Mouse (Mus musculus): ENCODE results near the gene Xkr7. TPM values are rescaled to one million over a fixed set of nuclear protein-coding genes. Genes with fewer than 3 reads are reported as not detected.

Gene Xkr7
- polyA plus RNA-seq, 1 experiment, result 0.16 TPM

- WGBS, result 73% methylated on average over 9 of the region's 9 CpGs
- Histone ChIP-seq H3K36me3 (ENCODE audit: control insufficient read depth, insufficient read depth, low read length) (no peaks in the 10 kb centered on the region), H3K4me3 (ENCODE audit: control insufficient read depth, insufficient read depth, low read length) (no peak overlapping the region), H3K27ac (ENCODE audit: control insufficient read depth, insufficient read depth, low read length) (no peak overlapping the region), H3K4me1 (replicated peaks; ENCODE audit: control insufficient read depth, insufficient read depth, low read length) (no peaks in the 10 kb centered on the region), H3K27me3 (ENCODE audit: control insufficient read depth, insufficient read depth, low read length) (no peaks in the 10 kb centered on the region)
- TF ChIP-seq CTCF (IDR thresholded peaks at IDR 0.05; ENCODE audit: borderline replicate concordance, control insufficient read depth, extremely low read depth, insufficient read depth, low read length, poor library complexity), result no peak
- TF ChIP-seq POLR2A (IDR thresholded peaks at IDR 0.05; ENCODE audit: control insufficient read depth, extremely low read depth, insufficient read depth, low read length, poor library complexity), result no peak
- no peak for DNase-seq
Observed at GRCm38 (mm10) chr2:153064190-153064970, 32.7 kb downstream of the Xkr7 start.

- no peak for DNase-seq
- no peak within 1 kb of the TSS for H3K4me3 ChIP-seq (ENCODE audit: control insufficient read depth, insufficient read depth, low read length)
- H3K36me3 ChIP-seq (ENCODE audit: control insufficient read depth, insufficient read depth, low read length), result no peaks in the 10 kb centered on the region
- no peak within 1 kb of the TSS for H3K27ac ChIP-seq (ENCODE audit: control insufficient read depth, insufficient read depth, low read length)
- WGBS, result 50% methylated on average over 12 of the region's 12 CpGs
- TF ChIP-seq CTCF (IDR thresholded peaks at IDR 0.05; ENCODE audit: borderline replicate concordance, control insufficient read depth, extremely low read depth, insufficient read depth, low read length, poor library complexity) (no peak), POLR2A (IDR thresholded peaks at IDR 0.05; ENCODE audit: control insufficient read depth, extremely low read depth, insufficient read depth, low read length, poor library complexity) (no peak)
- no peaks in the 10 kb centered on the region for H3K4me1 ChIP-seq (replicated peaks; ENCODE audit: control insufficient read depth, insufficient read depth, low read length)
- H3K27me3 ChIP-seq (ENCODE audit: control insufficient read depth, insufficient read depth, low read length), result no peaks in the 10 kb centered on the region
Observed at GRCm38 (mm10) chr2:153065747-153066508, 34.3 kb downstream of the Xkr7 start, which contains the start of gene Ccm2l. Ccm2l (plus strand) TSS chr2:153065955.

- no peak for TF ChIP-seq POLR2A (IDR thresholded peaks at IDR 0.05; ENCODE audit: control insufficient read depth, extremely low read depth, insufficient read depth, low read length, poor library complexity)
- no peak for TF ChIP-seq CTCF (IDR thresholded peaks at IDR 0.05; ENCODE audit: borderline replicate concordance, control insufficient read depth, extremely low read depth, insufficient read depth, low read length, poor library complexity)
- Histone ChIP-seq H3K4me1 (replicated peaks; ENCODE audit: control insufficient read depth, insufficient read depth, low read length) (no peaks in the 10 kb centered on the region), H3K36me3 (ENCODE audit: control insufficient read depth, insufficient read depth, low read length) (no peaks in the 10 kb centered on the region), H3K27ac (ENCODE audit: control insufficient read depth, insufficient read depth, low read length) (no peak overlapping the region), H3K4me3 (ENCODE audit: control insufficient read depth, insufficient read depth, low read length) (no peak overlapping the region), H3K27me3 (ENCODE audit: control insufficient read depth, insufficient read depth, low read length) (no peaks in the 10 kb centered on the region)
- WGBS, result 84% methylated on average over 6 of the region's 6 CpGs
- no peak for DNase-seq
Observed at GRCm38 (mm10) chr2:153066991-153067390, 35.3 kb downstream of the Xkr7 start.

GRCm38 (mm10) chr2:153070762-153071490, 39.3 kb downstream of the Xkr7 start:
- no peak overlapping the region for H3K4me3 ChIP-seq (ENCODE audit: control insufficient read depth, insufficient read depth, low read length)
- WGBS, result 86% methylated on average over 23 of the region's 23 CpGs
- TF ChIP-seq POLR2A (IDR thresholded peaks at IDR 0.05; ENCODE audit: control insufficient read depth, extremely low read depth, insufficient read depth, low read length, poor library complexity), result no peak
- TF ChIP-seq CTCF (IDR thresholded peaks at IDR 0.05; ENCODE audit: borderline replicate concordance, control insufficient read depth, extremely low read depth, insufficient read depth, low read length, poor library complexity), result no peak
- no peak overlapping the region for H3K27ac ChIP-seq (ENCODE audit: control insufficient read depth, insufficient read depth, low read length)
- H3K4me1 ChIP-seq (replicated peaks; ENCODE audit: control insufficient read depth, insufficient read depth, low read length), result no peaks in the 10 kb centered on the region
- no peak for DNase-seq
- no peaks in the 10 kb centered on the region for H3K36me3 ChIP-seq (ENCODE audit: control insufficient read depth, insufficient read depth, low read length)
- no peaks in the 10 kb centered on the region for H3K27me3 ChIP-seq (ENCODE audit: control insufficient read depth, insufficient read depth, low read length)

GRCm38 (mm10) chr2:153071491-153072184, 40.0 kb downstream of the Xkr7 start:
- no peak overlapping the region for H3K4me3 ChIP-seq (ENCODE audit: control insufficient read depth, insufficient read depth, low read length)
- TF ChIP-seq POLR2A (IDR thresholded peaks at IDR 0.05; ENCODE audit: control insufficient read depth, extremely low read depth, insufficient read depth, low read length, poor library complexity) (no peak), CTCF (IDR thresholded peaks at IDR 0.05; ENCODE audit: borderline replicate concordance, control insufficient read depth, extremely low read depth, insufficient read depth, low read length, poor library complexity) (no peak)
- WGBS, result 97% methylated on average over 67 of the region's 67 CpGs

More at GRCm38 (mm10) chr2:153071491-153072184, 40.0 kb downstream of the Xkr7 start:
- DNase-seq, result no peak
- H3K4me1 ChIP-seq (replicated peaks; ENCODE audit: control insufficient read depth, insufficient read depth, low read length), result no peaks in the 10 kb centered on the region
- no peaks in the 10 kb centered on the region for H3K36me3 ChIP-seq (ENCODE audit: control insufficient read depth, insufficient read depth, low read length)
- no peaks in the 10 kb centered on the region for H3K27me3 ChIP-seq (ENCODE audit: control insufficient read depth, insufficient read depth, low read length)
- no peak overlapping the region for H3K27ac ChIP-seq (ENCODE audit: control insufficient read depth, insufficient read depth, low read length)
